14 mouse cellular contexts compared by ENCODE assay signal in the genomic region with DNA sequence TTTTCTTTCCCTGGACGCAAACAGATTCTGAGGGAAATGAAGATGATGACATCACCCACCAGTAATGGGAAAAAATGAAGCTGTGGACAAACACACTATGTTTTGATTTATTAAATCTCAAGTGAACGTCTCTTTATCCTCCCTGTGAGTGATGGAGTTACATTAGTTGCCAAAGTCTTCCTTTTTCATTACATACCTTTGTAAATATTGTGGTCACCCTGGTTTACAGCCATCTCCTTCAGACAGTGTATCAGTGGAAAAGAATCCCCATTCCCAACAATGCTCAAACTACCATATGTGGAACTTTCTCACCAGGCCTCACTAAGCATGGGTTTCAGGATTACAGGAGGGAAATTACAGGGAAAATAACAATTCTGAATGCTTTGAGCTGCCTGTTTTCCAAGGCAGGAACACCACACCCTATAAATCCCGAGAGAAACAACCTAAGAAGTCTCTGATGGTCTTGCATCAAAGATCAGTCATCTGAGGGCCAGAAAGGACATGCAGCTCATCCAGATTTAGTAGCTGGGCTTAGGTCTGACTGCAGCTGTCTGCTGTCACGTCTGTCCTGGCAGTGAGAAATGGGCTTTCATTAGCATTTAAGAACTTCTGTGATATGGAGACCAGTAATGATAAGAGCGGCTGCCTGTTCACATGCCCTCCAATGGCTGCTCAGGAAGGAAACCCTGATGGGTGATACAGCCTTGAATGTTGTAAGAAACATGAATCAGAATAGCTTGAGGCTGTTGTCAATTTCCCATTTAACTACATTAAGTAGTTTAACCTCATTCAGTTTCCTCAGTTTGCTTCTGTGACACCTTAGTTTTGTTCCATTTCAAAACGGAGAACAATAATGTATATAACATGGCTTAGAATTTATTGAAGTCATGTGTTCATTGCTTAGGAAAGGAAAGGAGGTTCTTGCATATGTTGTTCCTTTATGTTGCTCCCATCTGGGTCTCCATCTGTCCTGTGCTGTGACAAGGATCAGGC. TPM values are rescaled to one million over a fixed set of nuclear protein-coding genes. Genes with fewer than 3 reads are reported as not detected.
A peak's percentile ranks its signal among the peaks of the same experiment; 100 is the strongest.
DNase-seq lines count a peak whose midpoint lies in the region; ATAC-seq and TF ChIP-seq lines count a peak whose summit lies in the region.
"Had no signal": no experiment of that assay in that cellular context is flagged by ENCODE, and none has a peak within 500 bp of the region (broad histone marks: within the 10 kb centered on the region; RNA-seq: fewer than 3 reads in every experiment).

TSS of gene Tes3-ps (plus strand) at position 943 of the 993 bp plus-strand sequence.

- no peak within 1 kb of the TSS; the same call in 1 of the 2 replicates for H3K4me2 ChIP-seq in heart, embryonic 12.5 days
- no peak within 1 kb of the TSS for H3K4me2 ChIP-seq in stomach, postnatal 0 days (replicated peaks; ENCODE audit: low read depth)
- H3K4me2 ChIP-seq in kidney, embryonic 16.5 days (replicated peaks; ENCODE audit: low read depth, low read length) = no peak within 1 kb of the TSS
- H3K4me2 ChIP-seq: intestine, embryonic 15.5 days; kidney, embryonic 15.5 days; lung, embryonic 14.5 days had no signal

- no peaks in the 10 kb centered on the region for H3K36me3 ChIP-seq in heart, embryonic 12.5 days
- no peaks in the 10 kb centered on the region for H3K36me3 ChIP-seq in stomach, postnatal 0 days (ENCODE audit: control insufficient read depth, insufficient read depth, low read length)
- no peaks in the 10 kb centered on the region for H3K36me3 ChIP-seq in kidney, embryonic 16.5 days (ENCODE audit: insufficient read depth, low read length)
- H3K36me3 ChIP-seq: intestine, embryonic 15.5 days; kidney, embryonic 15.5 days had no signal

- DNase-seq in heart, postnatal 25 days (ENCODE audit: low spot score) = no peak
- DNase-seq in NIH3T3 (ENCODE audit: low read depth) = peak; percentile 76
- DNase-seq in fibroblast of lung, adult 2 months (ENCODE audit: low read depth) = peak; percentile 94
- no peak for DNase-seq in stomach, postnatal 0 days (ENCODE audit: low spot score)
- no peak for DNase-seq in left cerebral cortex, adult 8-10 months (ENCODE audit: low spot score in 2 of 2)
- DNase-seq: cerebellum, adult 2 months; lung, embryonic 14.5 days; midbrain, embryonic 14.5 days; right cerebral cortex, postnatal 25 days; thymus, adult 2 months had no signal

- no peak within 1 kb of the TSS for H3K4me3 ChIP-seq in heart, embryonic 12.5 days
- H3K4me3 ChIP-seq in stomach, postnatal 0 days (ENCODE audit: low read depth, low read length) = no peak within 1 kb of the TSS
- H3K4me3 ChIP-seq in kidney, embryonic 16.5 days (ENCODE audit: low read length) = no peak within 1 kb of the TSS
- H3K4me3 ChIP-seq: intestine, embryonic 15.5 days; kidney, embryonic 15.5 days had no signal

- peak within 1 kb of the TSS; percentile 53 for H3K27ac ChIP-seq in heart, embryonic 12.5 days (ENCODE audit: poor library complexity, severe bottlenecking)
- peak within 1 kb of the TSS; percentile 24; the same call in 1 of the 2 replicates for H3K27ac ChIP-seq in stomach, postnatal 0 days (replicated peaks)
- H3K27ac ChIP-seq in kidney, embryonic 16.5 days (ENCODE audit: low read length) = no peak within 1 kb of the TSS
- H3K27ac ChIP-seq: intestine, embryonic 15.5 days; kidney, embryonic 15.5 days had no signal

- no peak for TF ChIP-seq EP300 in stomach, postnatal 0 days (optimal IDR thresholded peaks at IDR 0.05)

- no peak for ATAC-seq in heart, embryonic 12.5 days (ENCODE audit: insufficient number of reproducible peaks, low FRiP score)
- no peak for ATAC-seq in stomach, postnatal 0 days (ENCODE audit: low FRiP score, low TSS enrichment)
- no peak for ATAC-seq in kidney, embryonic 16.5 days (ENCODE audit: low FRiP score, low TSS enrichment)
- ATAC-seq: intestine, embryonic 15.5 days had no signal

- TF ChIP-seq CTCF in stomach, postnatal 0 days (IDR thresholded peaks at IDR 0.05; ENCODE audit: low read depth) = no peak

- H3K9ac ChIP-seq in heart, embryonic 12.5 days = no peak within 1 kb of the TSS
- no peak within 1 kb of the TSS for H3K9ac ChIP-seq in stomach, postnatal 0 days (ENCODE audit: low read length)
- H3K9ac ChIP-seq in kidney, embryonic 16.5 days (replicated peaks; ENCODE audit: low read length) = no peak within 1 kb of the TSS
- H3K9ac ChIP-seq: intestine, embryonic 15.5 days; kidney, embryonic 15.5 days; lung, embryonic 14.5 days had no signal

- no peaks in the 10 kb centered on the region for H3K27me3 ChIP-seq in heart, embryonic 12.5 days (replicated peaks)
- no peaks in the 10 kb centered on the region for H3K27me3 ChIP-seq in stomach, postnatal 0 days (ENCODE audit: control insufficient read depth, insufficient read depth, low read length)
- H3K27me3 ChIP-seq in kidney, embryonic 16.5 days (ENCODE audit: insufficient read depth, low read length) = no peaks in the 10 kb centered on the region
- H3K27me3 ChIP-seq: intestine, embryonic 15.5 days; kidney, embryonic 15.5 days had no signal

- no peaks in the 10 kb centered on the region for H3K9me3 ChIP-seq in heart, embryonic 12.5 days (replicated peaks)
- no peaks in the 10 kb centered on the region for H3K9me3 ChIP-seq in stomach, postnatal 0 days (ENCODE audit: control insufficient read depth, low read length)
- H3K9me3 ChIP-seq in kidney, embryonic 16.5 days (ENCODE audit: low read length) = no peaks in the 10 kb centered on the region
- H3K9me3 ChIP-seq: intestine, embryonic 15.5 days; kidney, embryonic 15.5 days had no signal

- H3K4me1 ChIP-seq in heart, embryonic 12.5 days (replicated peaks) = peaks cover 14% of the 10 kb centered on the region
- no peaks in the 10 kb centered on the region for H3K4me1 ChIP-seq in stomach, postnatal 0 days (replicated peaks; ENCODE audit: control insufficient read depth, insufficient read depth)
- no peaks in the 10 kb centered on the region for H3K4me1 ChIP-seq in kidney, embryonic 16.5 days (ENCODE audit: insufficient read depth, low read length)
- H3K4me1 ChIP-seq: intestine, embryonic 15.5 days had no signal

- 43% methylated on average over 6 of the region's 6 CpGs for WGBS in heart, embryonic 12.5 days
- WGBS in stomach, postnatal 0 days = 48% methylated on average over 6 of the region's 6 CpGs
- WGBS in kidney, embryonic 16.5 days = 54% methylated on average over 6 of the region's 6 CpGs

- intact Hi-C loops in heart, postnatal 25 days (cut with DNase I) = no loop called here

RNA-seq across cellular contexts. Expression of gene Tes3-ps, which starts in this region (rescaled TPM):
- polyA plus RNA-seq in heart, embryonic 12.5 days (2016; fragmentation: Nextera tagmentation; extraction: Ambion mirVana) = 0.88 and 0.92 TPM in 2 replicates
- 1 to 10 TPM; 1.5 TPM for total RNA-seq in heart, postnatal 25 days (2021)
- 0.35 and 0.45 TPM in 2 replicates for polyA plus RNA-seq in stomach, postnatal 0 days (2015; fragmentation: Nextera tagmentation; extraction: Ambion mirVana)
- 1 to 10 TPM; 1.5 to 2.4 (median 2.0) TPM for total RNA-seq in left cerebral cortex, adult 8-10 months (2022)
- 0.76 and 1.9 TPM in 2 replicates for polyA plus RNA-seq in kidney, embryonic 16.5 days (2015; fragmentation: Nextera tagmentation; extraction: Ambion mirVana)
- polyA plus RNA-seq: thymus, adult 2 months had no signal

Comparison
In these comparisons a context has a peak if more than half of its experiments do, and no peak if none do; other contexts are left out.
1. DNase-seq: peak in NIH3T3 (single experiment) and fibroblast of lung, adult 2 months (single experiment); none in heart, postnatal 25 days (single experiment), stomach, postnatal 0 days (single experiment) and left cerebral cortex, adult 8-10 months (0 of 2).